Mouse (Mus musculus) hindbrain, embryonic 15.5 days (tissue): ENCODE measurements at regions not wholly inside any gene's neighbourhood (a gene's known extent, or its start where the extent isn't known, plus 50 kb on each side); places are given as distances from the start of the nearest gene placed in this dataset.
A peak's percentile ranks its signal among the peaks of the same experiment; 100 is the strongest.

Experiments
- ATAC-seq: fragments of 200-750 bp; cut with Nextera tagmentation; 2 replicates; pipeline ENCODE4 v1.8.0; 2017; ENCODE audit warnings: low read depth, moderate number of reproducible peaks, moderate TSS enrichment; ENCODE audit not compliant: low FRiP score
- H3K27ac ChIP-seq: fragments of 300-500 bp; sonication (generic); replicated peaks from 2 replicates; pipeline ENCODE4 v1.5.1; 2015; ENCODE audit warnings: mild to moderate bottlenecking, inconsistent platforms
- H3K27me3 ChIP-seq: fragments of 300-500 bp; sonication (generic); 2 replicates; pipeline ENCODE4 v1.6.1; 2015; ENCODE audit warnings: control low read depth, inconsistent platforms
- H3K36me3 ChIP-seq: fragments of 300-500 bp; sonication (generic); 2 replicates; pipeline ENCODE4 v1.6.1; 2015; ENCODE audit warnings: control low read depth, inconsistent platforms
- H3K4me1 ChIP-seq: fragments of 300-500 bp; sonication (generic); replicated peaks from 2 replicates; pipeline ENCODE4 v1.6.1; 2015; ENCODE audit warnings: control low read depth, inconsistent platforms
- H3K4me2 ChIP-seq: fragments of 300-500 bp; sonication (generic); 2 replicates; pipeline ENCODE4 v1.6.1; 2015; ENCODE audit warnings: moderate library complexity, mild to moderate bottlenecking, inconsistent platforms
- H3K4me3 ChIP-seq: fragments of 300-500 bp; sonication (generic); 2 replicates; pipeline ENCODE4 v1.5.1; 2015; ENCODE audit warnings: mild to moderate bottlenecking, inconsistent platforms
- H3K9ac ChIP-seq: fragments of 300-500 bp; sonication (generic); 2 replicates; pipeline ENCODE4 v1.6.1; 2015; ENCODE audit warnings: inconsistent platforms
- H3K9me3 ChIP-seq: fragments of 300-500 bp; sonication (generic); 2 replicates; pipeline ENCODE4 v1.6.1; 2016; ENCODE audit warnings: control low read depth, inconsistent platforms
- WGBS: fragments of 180-500 bp; shearing (Covaris S2); methylation state at CpG from one replicate; pipeline ENCODE4 v1.1.7; 2015; 5-methylcytosine and 5-hydroxymethylcytosine counted together

DNA sequence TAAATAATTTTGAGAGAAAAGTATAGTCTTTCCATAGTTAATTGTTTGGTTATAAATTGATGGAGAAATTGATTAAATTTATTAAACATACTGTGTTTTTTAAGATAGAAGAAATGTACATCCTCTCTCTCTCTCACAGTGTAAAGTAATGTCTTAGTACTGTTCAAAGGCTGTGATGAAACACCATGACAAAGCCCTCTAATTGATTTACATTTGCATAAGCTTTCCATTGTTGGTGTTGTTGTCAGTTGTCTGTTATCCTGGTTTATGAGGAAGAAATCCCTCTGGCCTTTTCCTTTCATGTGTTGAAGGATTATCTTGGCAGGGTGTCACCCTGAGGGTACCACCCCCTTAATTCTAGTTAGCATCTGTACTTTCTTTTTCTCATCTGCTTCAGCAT is 207.2 kb upstream of the Dmd start:
- no peak for ATAC-seq
- H3K4me1 ChIP-seq, result no peaks in the 10 kb centered on the region
- H3K36me3 ChIP-seq, result no peaks in the 10 kb centered on the region
- no peak overlapping the region for H3K4me3 ChIP-seq
- H3K9me3 ChIP-seq, result no peaks in the 10 kb centered on the region
- H3K27ac ChIP-seq, result no peak overlapping the region
- no peak overlapping the region for H3K9ac ChIP-seq
- no peak overlapping the region for H3K4me2 ChIP-seq
- H3K27me3 ChIP-seq, result no peaks in the 10 kb centered on the region

DNA sequence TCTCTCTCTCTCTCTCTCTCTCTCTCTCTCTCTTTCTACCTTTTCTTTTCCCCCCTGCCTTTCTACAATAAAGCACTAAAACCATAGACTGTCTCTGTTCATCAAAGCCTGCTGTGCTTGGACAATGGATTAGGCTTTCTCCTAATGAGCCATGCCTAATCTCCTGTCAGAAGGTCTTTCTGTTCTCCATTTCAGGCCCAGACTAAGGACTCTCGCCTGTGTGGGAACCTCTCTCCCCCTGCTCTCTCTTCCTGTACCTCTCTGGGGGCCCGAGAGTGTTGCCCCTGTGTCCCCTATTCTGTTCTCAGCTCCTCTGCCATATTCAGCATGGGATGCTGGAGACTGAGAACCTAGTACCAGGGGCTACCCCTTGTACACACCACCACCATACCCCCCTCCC is 184.5 kb upstream of the Dmd start:
- H3K9me3 ChIP-seq, result no peaks in the 10 kb centered on the region
- 38% methylated on average over 2 of the region's 2 CpGs for WGBS
- no peaks in the 10 kb centered on the region for H3K4me1 ChIP-seq
- ATAC-seq, result no peak
- no peak overlapping the region for H3K27ac ChIP-seq
- H3K4me3 ChIP-seq, result no peak overlapping the region
- no peak overlapping the region for H3K9ac ChIP-seq
- no peaks in the 10 kb centered on the region for H3K27me3 ChIP-seq
- H3K36me3 ChIP-seq, result no peaks in the 10 kb centered on the region
- no peak overlapping the region for H3K4me2 ChIP-seq

DNA sequence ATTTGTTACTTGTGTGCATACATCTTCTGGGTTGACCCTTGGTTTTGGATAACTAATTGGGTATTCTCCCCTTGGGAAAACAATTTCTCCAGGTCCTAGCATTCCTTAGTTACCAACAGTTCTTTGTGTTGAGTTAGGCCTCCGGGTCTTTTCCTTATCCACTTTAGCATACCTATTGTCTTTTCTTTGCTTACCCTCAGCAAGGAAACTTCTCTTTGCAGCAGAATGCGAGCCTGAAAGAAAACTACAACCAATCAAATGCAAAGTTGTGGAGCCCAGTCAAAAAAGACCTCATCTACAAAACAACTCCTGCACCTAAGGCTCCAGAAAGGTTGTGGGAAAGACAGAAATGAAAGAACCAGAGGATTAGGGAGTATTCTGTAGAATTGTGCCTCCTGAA is 139.5 kb upstream of the Dmd start:
- Histone ChIP-seq H3K9me3 (no peaks in the 10 kb centered on the region), H3K4me2 (no peak overlapping the region), H3K36me3 (no peaks in the 10 kb centered on the region), H3K27ac (no peak overlapping the region), H3K4me3 (no peak overlapping the region), H3K9ac (no peak overlapping the region), H3K4me1 (no peaks in the 10 kb centered on the region), H3K27me3 (no peaks in the 10 kb centered on the region)
- 20% methylated on average over 2 of the region's 2 CpGs for WGBS
- ATAC-seq, result no peak

DNA sequence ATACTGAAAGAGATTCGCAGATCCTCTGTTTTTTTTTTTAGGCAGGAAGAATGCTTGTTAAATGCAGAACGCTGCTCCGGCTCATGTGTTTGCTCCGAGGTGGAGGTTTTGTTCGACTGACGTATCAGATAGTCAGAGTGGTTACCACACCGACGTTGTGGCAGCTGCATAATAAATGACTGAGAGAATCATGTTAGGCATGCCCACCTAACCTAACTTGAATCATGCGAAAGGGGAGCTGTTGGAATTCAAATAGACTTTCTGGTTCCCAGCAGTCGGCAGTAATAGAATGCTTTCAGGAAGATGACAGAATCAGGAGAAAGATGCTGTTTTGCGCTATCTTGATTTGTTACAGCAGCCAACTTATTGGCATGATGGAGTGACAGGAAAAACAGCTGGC is 134.1 kb upstream of the Dmd start:
- Histone ChIP-seq H3K9ac (0 out of 2 replicates have a peak overlapping the region, but pooled peaks have one; percentile 17), H3K9me3 (no peaks in the 10 kb centered on the region), H3K27me3 (no peaks in the 10 kb centered on the region), H3K4me3 (peak overlapping the region; percentile 37), H3K27ac (peak overlapping the region; percentile 34; the same call in 1 of the 2 replicates), H3K4me2 (peak overlapping the region; percentile 51), H3K4me1 (no peaks in the 10 kb centered on the region), H3K36me3 (no peaks in the 10 kb centered on the region)
- ATAC-seq, result 0 out of 2 replicates have a peak, but pooled peaks have one; percentile 38
- 23% methylated on average over 11 of the region's 11 CpGs for WGBS

DNA sequence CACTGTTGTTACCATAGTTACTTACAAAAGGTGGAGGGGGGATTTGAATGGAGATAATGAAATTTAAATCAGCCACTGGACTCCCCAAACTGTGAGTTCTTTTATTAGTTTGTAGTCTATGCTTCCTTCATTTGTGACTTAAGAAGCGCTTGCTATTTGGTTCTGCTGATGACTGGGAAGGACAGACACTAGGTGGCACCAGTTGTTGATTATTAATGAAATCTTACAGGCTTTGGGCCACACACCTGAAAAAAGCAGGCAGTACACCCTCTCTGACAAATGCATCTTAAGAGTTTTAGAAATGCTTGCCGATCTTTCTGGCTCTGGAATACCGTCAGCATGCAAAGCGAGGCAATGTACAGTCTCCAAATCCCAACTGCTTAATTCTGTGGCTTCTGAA is 131.6 kb upstream of the Dmd start:
- Histone ChIP-seq H3K27ac (no peak overlapping the region), H3K4me3 (no peak overlapping the region), H3K36me3 (no peaks in the 10 kb centered on the region), H3K4me1 (no peaks in the 10 kb centered on the region), H3K9me3 (no peaks in the 10 kb centered on the region), H3K27me3 (no peaks in the 10 kb centered on the region), H3K4me2 (peak overlapping the region; percentile 26; the same call in 1 of the 2 replicates), H3K9ac (no peak overlapping the region)
- no peak for ATAC-seq
- WGBS, result 52% methylated on average over 4 of the region's 4 CpGs

DNA sequence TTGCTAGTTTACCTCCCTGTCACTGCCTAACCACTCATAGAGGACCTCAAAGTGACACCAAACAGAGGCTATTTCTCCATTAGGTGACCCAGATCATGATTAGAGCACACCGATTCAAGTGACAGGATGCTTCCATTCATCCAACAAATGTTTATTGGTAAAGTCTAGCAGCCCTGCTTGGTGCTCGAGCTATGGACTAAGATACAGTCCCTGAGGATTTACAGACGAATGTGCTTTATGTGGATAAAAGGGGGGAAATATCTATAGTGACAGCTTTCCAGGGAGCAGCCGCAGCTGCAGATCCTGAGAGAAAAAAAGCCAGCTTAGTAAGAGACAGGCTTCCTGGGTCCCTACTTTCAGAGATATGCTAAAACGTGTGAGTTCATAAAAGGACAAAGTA is 125.1 kb upstream of the Dmd start:
- no peak overlapping the region for H3K27ac ChIP-seq
- H3K4me1 ChIP-seq, result no peaks in the 10 kb centered on the region
- 38% methylated on average over 5 of the region's 5 CpGs for WGBS
- no peaks in the 10 kb centered on the region for H3K36me3 ChIP-seq
- no peak overlapping the region for H3K4me3 ChIP-seq
- ATAC-seq, result no peak
- H3K4me2 ChIP-seq, result no peak overlapping the region
- no peak overlapping the region for H3K9ac ChIP-seq
- no peaks in the 10 kb centered on the region for H3K27me3 ChIP-seq
- H3K9me3 ChIP-seq, result no peaks in the 10 kb centered on the region

DNA sequence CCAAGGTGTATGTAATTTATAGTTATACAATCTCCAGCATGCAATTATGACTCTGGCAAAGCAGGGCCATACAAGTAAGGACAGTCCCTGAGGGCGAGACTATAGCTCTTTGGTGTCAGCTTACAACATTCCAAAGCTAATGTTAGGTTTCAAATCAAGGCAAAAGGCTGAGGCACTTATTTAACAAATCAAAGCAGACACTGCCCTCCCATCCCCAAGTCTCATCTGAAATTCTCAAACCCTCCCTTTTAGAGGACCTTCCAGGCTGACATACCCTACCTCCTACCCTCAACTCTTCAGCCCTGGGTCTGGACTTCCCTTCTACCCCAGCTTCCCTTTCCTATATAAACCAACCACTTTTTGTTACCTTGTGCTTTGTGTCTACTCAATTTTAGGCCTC is 82.6 kb upstream of the Dmd start:
- no peaks in the 10 kb centered on the region for H3K27me3 ChIP-seq
- no peaks in the 10 kb centered on the region for H3K9me3 ChIP-seq
- ATAC-seq, result no peak
- no peak overlapping the region for H3K27ac ChIP-seq
- WGBS, result 62% methylated on average over 1 of the region's 1 CpGs
- no peak overlapping the region for H3K4me3 ChIP-seq
- no peak overlapping the region for H3K4me2 ChIP-seq
- H3K4me1 ChIP-seq, result no peaks in the 10 kb centered on the region
- no peak overlapping the region for H3K9ac ChIP-seq
- no peaks in the 10 kb centered on the region for H3K36me3 ChIP-seq
